Mouse (Mus musculus): Measurements from ENCODE around the gene Psmf1.

The Psmf1 gene

GRCm38 (mm10) chr2:151735422-151735821, 8.6 kb downstream of the Psmf1 start:
- no peak for DNase-seq (ENCODE audit: inconsistent ontology term)

DNA sequence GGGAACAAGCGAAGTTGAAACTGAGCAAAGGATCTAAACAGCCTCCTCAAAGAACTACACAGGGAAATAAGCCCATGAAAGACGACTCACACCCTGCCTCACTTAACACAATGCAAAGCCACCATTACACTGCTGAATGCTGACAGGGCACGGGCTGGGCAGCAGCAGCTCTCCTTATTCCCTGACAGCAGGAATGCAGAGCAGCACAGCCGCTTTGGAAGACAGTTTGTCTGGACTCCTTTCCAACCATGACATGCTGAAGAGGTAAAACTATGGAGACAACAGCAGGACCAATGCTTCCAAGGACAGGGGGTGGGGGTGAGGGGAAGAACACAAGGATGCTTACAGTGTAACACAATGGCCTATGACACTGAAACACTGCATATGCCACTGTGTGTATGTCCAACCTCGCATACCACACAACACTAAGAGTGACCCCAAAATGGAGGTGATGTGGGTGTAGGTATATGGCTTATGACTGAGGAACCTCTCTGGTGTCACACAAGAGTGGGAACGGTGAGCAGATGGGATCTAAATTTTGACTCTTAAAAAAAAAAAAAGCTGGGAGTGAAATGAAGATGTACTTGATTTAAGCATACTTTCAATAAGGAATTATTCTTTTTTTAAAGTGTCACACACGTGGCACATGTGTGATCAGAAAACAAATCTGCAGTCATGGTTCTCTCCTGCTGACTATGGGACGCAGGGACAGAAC, 10.7 kb downstream of the Psmf1 start:
- no peak for DNase-seq (ENCODE audit: inconsistent ontology term)

DNA sequence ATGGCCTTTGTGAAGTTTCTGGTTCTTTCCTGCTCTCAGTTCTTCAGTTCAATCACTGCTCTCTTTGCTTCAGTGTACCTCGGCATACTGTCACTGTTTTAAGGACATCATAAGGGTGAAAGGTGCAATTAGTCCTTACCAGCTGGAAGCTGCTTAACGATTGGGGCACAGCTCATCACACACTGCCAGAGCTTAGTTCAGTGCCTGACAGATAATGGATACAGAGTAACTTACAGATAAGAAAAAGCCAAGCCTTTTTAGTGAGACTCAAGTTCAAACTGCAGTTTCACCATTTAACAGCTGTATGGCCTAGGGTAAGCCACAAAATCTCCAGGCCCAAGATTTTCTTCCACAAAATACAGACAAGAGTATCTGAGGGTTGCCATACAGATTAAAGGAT, 19.9 kb downstream of the Psmf1 start:
- DNase-seq (ENCODE audit: inconsistent ontology term) = no peak

DNA sequence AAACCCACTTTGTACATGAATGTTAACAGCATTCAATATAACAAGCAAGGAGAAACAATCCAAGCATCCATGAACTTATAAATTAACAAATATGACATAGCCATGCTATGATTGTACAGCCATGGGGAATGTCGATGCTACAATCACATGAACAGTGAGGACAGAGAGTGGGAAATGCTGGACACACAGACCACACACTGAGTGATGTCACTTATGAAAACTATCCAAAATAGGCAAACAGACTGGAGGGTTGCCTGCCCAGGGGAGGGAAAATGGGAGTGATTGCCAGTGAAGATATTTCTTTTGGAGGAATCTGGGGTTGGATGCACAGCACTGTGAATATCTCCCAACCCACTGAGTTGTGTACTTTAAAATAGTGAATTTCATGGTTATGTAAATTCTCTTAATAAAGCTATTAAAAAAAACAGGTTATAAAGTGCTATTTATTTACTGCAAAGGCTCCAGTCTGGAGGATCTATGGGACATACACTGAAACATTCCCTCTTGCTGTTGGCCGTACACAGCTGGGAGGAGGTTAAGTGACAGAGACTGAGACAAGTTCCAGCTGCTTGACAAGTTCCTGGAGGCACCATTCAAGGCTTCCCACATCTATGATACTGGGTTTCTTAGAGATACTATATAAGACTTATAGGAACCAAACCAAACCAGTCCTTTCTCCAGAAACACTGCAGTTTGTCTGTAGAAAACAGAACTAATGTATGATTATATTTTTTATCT, 27.5 kb downstream of the Psmf1 start:
- DNase-seq (ENCODE audit: inconsistent ontology term) = no peak

- DNase-seq (ENCODE audit: inconsistent ontology term) = no peak
Observed at GRCm38 (mm10) chr2:151715526-151715925, 28.5 kb downstream of the Psmf1 start.

GRCm38 (mm10) chr2:151712647-151713046, 31.3 kb downstream of the Psmf1 start:
- DNase-seq (ENCODE audit: inconsistent ontology term) = peak; percentile 20

DNA sequence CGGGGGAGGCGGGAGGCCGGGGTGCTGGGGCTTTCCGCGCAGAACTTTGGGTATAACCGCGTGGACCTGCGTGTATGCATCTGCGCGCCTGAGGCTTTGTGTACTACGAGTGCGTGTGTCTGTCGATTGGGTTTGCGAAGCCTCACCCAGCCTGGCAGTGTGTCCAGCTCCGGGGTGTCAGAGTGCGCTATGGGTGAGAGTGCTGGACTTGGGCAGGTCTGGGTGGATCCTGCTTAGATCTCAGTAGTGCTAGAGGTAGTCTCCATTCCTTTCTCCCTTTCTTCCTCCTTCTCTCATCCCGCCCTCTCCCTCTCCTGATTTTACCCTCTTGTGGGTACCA, 41.2 kb downstream of the Psmf1 start:
- DNase-seq (ENCODE audit: inconsistent ontology term) = peak; percentile 26

- DNase-seq (ENCODE audit: inconsistent ontology term) = peak; percentile 59
Observed at GRCm38 (mm10) chr2:151702146-151702850, 41.7 kb downstream of the Psmf1 start.

GRCm38 (mm10) chr2:151701231-151702145, 42.5 kb downstream of the Psmf1 start, which contains the start of gene Tmem74b:
TSS of gene Tmem74b (plus strand) at chr2:151702008.
- DNase-seq (ENCODE audit: inconsistent ontology term) = no peak

DNA sequence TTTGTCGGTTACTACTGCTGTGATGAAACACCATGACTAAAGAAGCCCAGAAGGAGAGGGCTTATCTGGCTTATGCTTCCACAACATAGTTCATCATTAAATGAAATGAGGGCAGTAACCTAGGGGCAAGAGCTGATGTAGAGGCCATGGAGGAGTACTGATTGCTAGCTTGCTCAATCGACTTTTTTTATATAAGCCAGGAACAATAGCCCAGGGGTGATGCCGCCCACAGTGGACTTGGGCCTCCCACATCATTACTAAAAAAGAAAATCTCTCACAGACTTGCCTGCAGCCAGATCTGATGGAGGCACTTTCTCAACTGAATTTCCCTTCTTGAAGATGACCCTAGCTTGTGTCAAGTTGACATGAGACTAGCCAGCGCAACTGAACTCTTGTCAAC, 61.0 kb downstream of the Psmf1 start:
- DNase-seq (ENCODE audit: inconsistent ontology term) = no peak

GRCm38 (mm10) chr2:151682357-151682756, 61.6 kb downstream of the Psmf1 start:
- DNase-seq (ENCODE audit: inconsistent ontology term) = peak; percentile 13

DNA sequence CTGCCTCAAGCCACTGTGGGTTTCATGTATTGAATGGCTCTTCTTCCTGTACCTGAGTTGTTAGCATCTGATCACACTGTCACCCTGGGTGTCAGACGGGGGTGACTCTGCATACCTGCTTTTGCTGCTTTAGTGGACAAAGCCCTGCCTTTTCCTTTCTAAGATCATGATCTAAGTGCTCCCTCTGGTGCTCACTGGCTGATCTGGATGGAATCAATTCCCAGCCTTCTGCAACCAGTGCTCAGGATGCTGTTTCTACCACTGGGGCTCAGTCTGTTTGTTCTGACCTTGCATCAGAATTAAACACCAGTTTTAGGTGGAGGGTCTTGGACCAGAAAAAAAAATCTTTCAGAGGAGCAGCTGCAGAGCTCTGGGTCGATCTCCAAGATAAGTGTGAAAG, 67.8 kb downstream of the Psmf1 start:
- DNase-seq (ENCODE audit: inconsistent ontology term) = no peak

- DNase-seq (ENCODE audit: inconsistent ontology term) = no peak
Observed at GRCm38 (mm10) chr2:151670968-151671329, 73.0 kb downstream of the Psmf1 start.

DNA sequence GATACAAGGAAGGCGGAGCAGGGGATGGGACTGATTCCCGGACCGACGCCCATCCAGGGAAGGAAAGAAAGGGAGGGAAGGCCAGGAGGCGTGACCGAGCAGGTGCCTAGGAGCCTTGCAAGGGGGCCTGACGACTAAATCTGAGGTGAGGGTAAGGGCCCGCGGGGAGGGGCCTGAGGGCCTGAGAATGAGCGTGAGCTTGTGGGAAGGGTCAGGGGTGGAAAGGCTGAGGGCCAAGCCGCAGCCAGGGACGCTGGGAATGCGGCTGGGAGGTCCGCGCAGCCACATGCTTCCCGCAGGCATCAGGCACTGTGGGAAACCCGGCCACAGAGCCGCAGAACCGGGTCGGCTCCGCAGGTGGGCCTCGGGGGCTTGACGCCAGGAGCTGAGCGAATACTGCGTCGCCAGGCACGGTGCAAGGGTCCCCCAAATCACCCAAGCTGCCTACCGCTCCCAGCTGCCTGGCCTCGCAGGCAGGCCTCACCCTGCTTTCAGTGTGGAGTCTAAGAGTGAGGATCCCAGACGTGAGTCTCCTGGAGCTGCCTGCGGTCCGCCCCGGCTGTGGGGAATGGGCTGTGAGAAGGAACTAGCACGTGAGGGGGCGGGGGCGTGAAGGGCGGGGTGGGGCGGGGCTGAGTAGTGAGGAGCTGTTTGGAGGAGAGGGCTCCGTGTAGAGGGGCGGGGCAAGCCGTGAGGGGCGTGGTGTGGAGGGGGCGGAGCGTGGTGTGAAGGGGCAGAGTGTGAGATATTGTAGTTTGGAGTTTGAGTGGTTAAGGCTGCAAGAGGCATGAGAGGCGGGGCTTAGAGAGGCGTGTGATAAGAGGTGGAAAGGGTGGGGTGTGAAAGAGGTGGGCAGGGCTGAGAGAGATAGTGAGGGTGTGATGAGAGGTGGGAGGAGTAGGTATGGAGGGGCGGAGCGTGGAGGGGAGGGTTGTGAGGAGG, 73.7 kb downstream of the Psmf1 start:
- DNase-seq (ENCODE audit: inconsistent ontology term) = no peak

GRCm38 (mm10) chr2:151668433-151668832, 75.6 kb downstream of the Psmf1 start, which contains the start of gene Rad21l:
TSS of gene Rad21l (minus strand) at chr2:151668533.
- DNase-seq (ENCODE audit: inconsistent ontology term) = no peak
